Mouse (Mus musculus) kidney, adult 2 months (tissue): ENCODE measurements around the gene Atrnl1.

Experiments
- CTCF ChIP-seq: fragments of 200-500 bp; conservative IDR thresholded peaks from 2 replicates; pipeline ENCODE4 v1.5.1; 2011; ENCODE audit warnings: low read depth, mild to moderate bottlenecking, control low read depth, low read length, moderate library complexity, mixed read lengths; ENCODE audit not compliant: insufficient read depth, insufficient read length
- POLR2A ChIP-seq: fragments of 200-500 bp; IDR thresholded peaks from one replicate; pipeline ENCODE4 v1.6.1; 2011; ENCODE audit warnings: low read depth, low read length, control low read depth

DNA sequence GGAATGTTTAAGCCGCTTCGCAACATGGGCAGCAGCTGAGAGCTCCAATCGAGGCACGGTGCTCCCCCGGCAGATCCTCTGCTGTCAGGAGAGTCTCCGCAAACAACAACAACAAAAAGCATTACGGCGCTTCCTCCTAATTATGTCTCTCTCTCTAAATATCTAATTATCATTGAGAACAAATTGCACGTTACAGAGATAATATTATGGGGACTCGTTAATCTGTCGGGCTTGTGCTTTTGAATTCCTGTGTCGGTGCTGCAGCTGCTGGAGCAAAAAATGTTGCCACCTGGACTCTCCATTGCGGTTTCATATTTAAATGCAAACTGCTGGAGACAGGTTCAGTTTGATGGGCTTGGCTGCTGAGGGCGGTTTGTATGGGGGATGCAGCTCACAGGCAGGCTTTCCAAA, 466.1 kb downstream of the Atrnl1 start:
- no peak for TF ChIP-seq CTCF
- no peak for TF ChIP-seq POLR2A
